Mouse (Mus musculus) lung, postnatal 0 days (tissue): ENCODE results near the gene Cc2d2a.

Experiments used
- CTCF ChIP-seq: IDR thresholded peaks from 2 replicates; pipeline ENCODE4 v1.5.1; 2016; ENCODE audit warnings: antibody characterized with exemption, mild to moderate bottlenecking
- EP300 ChIP-seq: IDR thresholded peaks from 2 replicates; pipeline ENCODE4 v1.6.1; 2016; ENCODE audit warnings: antibody characterized with exemption, mild to moderate bottlenecking, control low read depth

DNA sequence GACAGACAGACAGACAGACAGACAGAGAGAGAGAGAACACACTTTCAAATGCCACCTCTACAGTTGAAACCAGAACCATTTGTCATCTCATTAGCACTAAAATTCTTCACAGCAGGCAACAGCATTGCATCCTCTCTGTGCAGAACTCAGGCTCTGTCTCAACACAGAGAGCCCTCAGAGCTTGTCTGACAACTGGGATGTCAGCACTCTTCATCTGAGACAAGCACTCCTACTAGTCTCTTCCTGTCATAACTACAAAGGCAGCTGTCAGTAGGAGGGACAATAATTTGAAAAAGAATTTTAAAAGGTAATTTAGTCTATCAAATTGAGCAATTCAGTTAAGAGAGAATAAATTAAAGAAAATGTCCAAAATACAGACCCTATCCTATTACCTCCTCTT lies 37.1 kb downstream of the Cc2d2a start:
- TF ChIP-seq CTCF (no peak), EP300 (no peak)
